Mouse (Mus musculus): ENCODE data around the gene Irf2bp2. TPM values are rescaled to one million over a fixed set of nuclear protein-coding genes. Genes with fewer than 3 reads are reported as not detected.

The Irf2bp2 gene
- total RNA-seq, 1 experiment from 2014 or later: 98.7 TPM

Other genes with a start within 250 kb of the Irf2bp2 start
- gene Coa6, start 171.5 kb downstream of the Irf2bp2 start, total RNA-seq (2017): 26.3 and 31.7 TPM in 2 replicates
- gene Tarbp1, start 118.9 kb downstream of the Irf2bp2 start, total RNA-seq (2017): 8.9 and 10.4 TPM in 2 replicates

Data from hematopoietic stem cell, adult 5-6 weeks (primary cell).